Mouse (Mus musculus) small intestine, adult 2 months (tissue): ENCODE results near the gene Lenep. TPM values are rescaled to one million over a fixed set of nuclear protein-coding genes. Genes with fewer than 3 reads are reported as not detected.

Experiments
- H3K27ac ChIP-seq: fragments of 200-500 bp; 2 replicates; pipeline ENCODE4 v1.5.1; 2012; ENCODE audit warnings: low read depth, low read length, control low read depth, inconsistent platforms; ENCODE audit not compliant: insufficient read depth
- H3K27me3 ChIP-seq: fragments of 200-500 bp; 2 replicates; pipeline ENCODE4 v1.6.1; 2012; ENCODE audit warnings: mild to moderate bottlenecking, moderate library complexity, low read length, inconsistent platforms; ENCODE audit not compliant: control insufficient read depth, insufficient read depth
- H3K36me3 ChIP-seq: fragments of 200-500 bp; 2 replicates; pipeline ENCODE4 v1.6.1; 2012; ENCODE audit warnings: mild to moderate bottlenecking, low read length, control low read depth, inconsistent platforms; ENCODE audit not compliant: control insufficient read depth, insufficient read depth
- H3K4me1 ChIP-seq: fragments of 200-500 bp; 2 replicates; pipeline ENCODE4 v1.6.1; 2012; ENCODE audit warnings: low read length, inconsistent platforms, mixed read lengths; ENCODE audit not compliant: control insufficient read depth, insufficient read depth, insufficient read length
- H3K4me3 ChIP-seq: fragments of 200-500 bp; 2 replicates; pipeline ENCODE4 v1.5.1; 2012; ENCODE audit warnings: low read depth, mild to moderate bottlenecking, control low read depth, inconsistent platforms, low read length, moderate library complexity
- CTCF ChIP-seq: fragments of 200-500 bp; IDR thresholded peaks from 2 replicates; pipeline ENCODE4 v1.5.1; 2012; ENCODE audit warnings: low read depth, mild to moderate bottlenecking, control low read depth, inconsistent platforms, low read length, moderate library complexity, mixed read lengths; ENCODE audit not compliant: insufficient replicate concordance, insufficient read length; ENCODE audit errors: extremely low read depth
- POLR2A ChIP-seq: fragments of 200-500 bp; IDR thresholded peaks from 2 replicates; pipeline ENCODE4 v1.6.1; 2012; ENCODE audit warnings: low read depth, mild to moderate bottlenecking, control low read depth, inconsistent platforms, low read length, moderate library complexity
- WGBS: fragments of 180-500 bp; shearing (Covaris S2); methylation state at CpG from one replicate; pipeline ENCODE4 v1.1.7; 2018; 5-methylcytosine and 5-hydroxymethylcytosine counted together
- polyA plus RNA-seq: library from polyadenylated mRNA; depleted of rRNA; stranded (reverse); fragments of >200 nt; gene quantifications from 2 replicates; pipeline ENCODE4 v1.2.3, GENCODE M21; 2012

The Lenep gene
- polyA plus RNA-seq, 1 experiment = not detected

DNA sequence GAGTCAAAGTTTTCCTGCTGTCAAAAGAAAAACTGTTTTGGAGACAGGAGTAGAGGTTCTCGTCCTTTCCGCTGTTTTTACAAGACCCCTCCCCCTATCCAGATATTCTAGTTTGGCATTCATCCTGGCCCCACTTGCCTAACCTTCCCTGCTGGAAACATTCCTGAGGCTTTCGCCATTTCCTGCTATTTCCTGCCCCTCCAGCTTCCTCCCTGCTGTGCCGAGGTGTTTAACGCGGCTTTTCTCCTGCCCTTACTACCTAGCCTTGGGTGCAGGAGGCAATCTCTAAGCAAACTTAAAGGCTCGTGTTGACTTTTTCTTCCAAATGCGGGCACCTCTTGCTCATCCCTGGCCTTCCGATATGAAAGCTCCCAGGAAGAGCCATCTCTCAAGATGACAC lies 17.0 kb upstream of the Lenep start:
- Histone ChIP-seq H3K27ac (peak overlapping the region; percentile 90), H3K27me3 (no peaks in the 10 kb centered on the region), H3K4me3 (peak overlapping the region; percentile 72), H3K4me1 (peaks cover 5% of the 10 kb centered on the region), H3K36me3 (peaks cover 13% of the 10 kb centered on the region)
- 6% methylated on average over 9 of the region's 9 CpGs for WGBS
- TF ChIP-seq POLR2A = no peak; the same call in 1 of the 2 replicates
- no peak for TF ChIP-seq CTCF

DNA sequence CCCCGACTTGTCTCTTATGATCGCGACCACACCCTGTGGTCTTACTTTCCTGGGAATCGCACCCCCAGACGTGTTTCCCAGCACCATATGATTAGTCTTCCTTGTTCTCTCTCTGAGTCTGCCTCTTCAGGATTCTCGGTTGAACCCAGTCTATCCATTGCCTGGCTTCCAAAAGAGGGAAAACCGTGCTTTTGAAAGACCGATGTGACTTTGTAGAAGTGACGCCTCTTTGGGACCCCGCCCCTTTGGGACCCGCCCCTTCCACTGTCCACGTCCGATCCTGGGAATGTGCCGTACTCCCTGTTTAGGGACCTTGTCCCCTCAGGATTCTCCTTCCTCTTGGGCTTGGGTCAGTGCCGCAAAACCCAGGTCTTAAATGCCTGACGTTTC lies 16.3 kb upstream of the Lenep start:
- 0% methylated on average over 16 of the region's 16 CpGs for WGBS
- Histone ChIP-seq H3K27ac (peak overlapping the region; percentile 92), H3K4me1 (peaks cover 4% of the 10 kb centered on the region), H3K27me3 (no peaks in the 10 kb centered on the region), H3K36me3 (peaks cover 8% of the 10 kb centered on the region), H3K4me3 (peak overlapping the region; percentile 72)
- TF ChIP-seq POLR2A = peak; percentile 26; the same call in 1 of the 2 replicates
- TF ChIP-seq CTCF = no peak

DNA sequence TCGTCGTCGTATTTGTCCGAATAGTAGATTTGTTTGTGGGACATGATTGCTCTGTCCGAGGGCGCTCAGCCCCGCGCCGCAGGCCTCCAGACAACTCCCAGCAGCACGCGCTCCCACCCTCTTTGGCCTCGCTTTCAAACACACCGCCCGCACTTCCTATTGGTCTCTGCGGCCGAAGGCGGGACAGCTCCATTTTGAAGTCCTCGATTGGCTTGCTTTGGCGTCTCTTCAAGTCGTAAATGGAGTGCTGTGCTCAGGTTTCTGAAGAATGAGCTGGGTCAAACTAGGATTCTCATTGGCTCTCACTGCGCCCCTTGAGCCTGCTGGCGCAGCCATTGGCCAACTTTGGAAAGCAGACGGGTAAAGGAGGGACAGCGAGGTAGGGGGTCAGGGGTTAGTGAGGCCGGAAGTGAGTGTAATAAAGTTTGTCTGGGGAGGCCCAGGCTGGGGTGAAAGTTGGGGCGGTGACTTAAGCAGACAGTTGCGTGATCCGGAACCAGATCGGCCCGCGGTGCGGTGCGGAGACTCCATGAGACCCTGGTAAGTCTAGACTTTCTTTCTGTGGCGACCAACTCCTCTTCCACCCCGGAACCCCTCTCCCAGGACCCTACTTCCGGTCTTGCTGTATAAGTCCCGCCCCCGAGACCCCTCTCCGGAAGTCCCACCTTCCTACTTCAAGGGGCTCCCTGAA lies 15.7 kb upstream of the Lenep start, which contains the start of the genes Cks1b and Shc1:
TSS of gene Cks1b (minus strand) at position 214 of the 691 bp plus-strand sequence.
TSS of gene Shc1 (plus strand) at position 274 of the 691 bp plus-strand sequence.
- TF ChIP-seq POLR2A (0 out of 2 replicates have a peak, but pooled peaks have one; percentile 29), CTCF (no peak)
- Histone ChIP-seq H3K27me3 (no peaks in the 10 kb centered on the region), H3K36me3 (peaks cover 2% of the 10 kb centered on the region; the same call in 1 of the 2 replicates), H3K4me3 (peak within 1 kb of the TSS; percentile 72), H3K27ac (peak within 1 kb of the TSS; percentile 92), H3K4me1 (peaks cover 4% of the 10 kb centered on the region)
- 1% methylated on average over 39 of the region's 39 CpGs for WGBS

- no peak for TF ChIP-seq POLR2A
- no peak for TF ChIP-seq CTCF
- peak overlapping the region; percentile 71 for H3K4me3 ChIP-seq
- H3K4me1 ChIP-seq = peaks cover 4% of the 10 kb centered on the region
- no peak overlapping the region for H3K27ac ChIP-seq
- H3K36me3 ChIP-seq = no peaks in the 10 kb centered on the region
- H3K27me3 ChIP-seq = no peaks in the 10 kb centered on the region
- under 1% methylated on average over 20 of the region's 20 CpGs for WGBS
Observed at GRCm38 (mm10) chr3:89417840-89418169, 15.2 kb upstream of the Lenep start.

GRCm38 (mm10) chr3:89417131-89417530 lies 14.5 kb upstream of the Lenep start:
- H3K4me3 ChIP-seq = no peak overlapping the region
- H3K36me3 ChIP-seq = no peaks in the 10 kb centered on the region
- 18% methylated on average over 2 of the region's 2 CpGs for WGBS
- no peaks in the 10 kb centered on the region for H3K27me3 ChIP-seq
- peaks cover 4% of the 10 kb centered on the region for H3K4me1 ChIP-seq
- TF ChIP-seq POLR2A (no peak), CTCF (no peak)
- H3K27ac ChIP-seq = no peak overlapping the region

- Histone ChIP-seq H3K36me3 (no peaks in the 10 kb centered on the region), H3K4me1 (peaks cover 4% of the 10 kb centered on the region), H3K27ac (no peak overlapping the region), H3K27me3 (no peaks in the 10 kb centered on the region), H3K4me3 (no peak overlapping the region)
- TF ChIP-seq CTCF (no peak), POLR2A (no peak)
- 94% methylated on average over 8 of the region's 8 CpGs for WGBS
Observed at GRCm38 (mm10) chr3:89416158-89416557, 13.6 kb upstream of the Lenep start.

GRCm38 (mm10) chr3:89411490-89412393 lies 9.1 kb upstream of the Lenep start, which contains the start of gene Flad1:
TSS of gene Flad1 (minus strand) at chr3:89411870.
- TF ChIP-seq POLR2A (no peak), CTCF (no peak)
- Histone ChIP-seq H3K4me3 (peak within 1 kb of the TSS; percentile 59), H3K36me3 (peaks cover 19% of the 10 kb centered on the region), H3K27me3 (no peaks in the 10 kb centered on the region), H3K27ac (peak within 1 kb of the TSS; percentile 35), H3K4me1 (peaks cover 2% of the 10 kb centered on the region; the same call in 1 of the 2 replicates)
- WGBS = 3% methylated on average over 28 of the region's 28 CpGs
